Mouse (Mus musculus) kidney, adult 9 months (tissue): ENCODE data around the gene Plin4.

ENCODE experiments used
- DNase-seq: peaks from one replicate; pipeline ENCODE4 v3.0.0; 2022

The Plin4 gene

DNA sequence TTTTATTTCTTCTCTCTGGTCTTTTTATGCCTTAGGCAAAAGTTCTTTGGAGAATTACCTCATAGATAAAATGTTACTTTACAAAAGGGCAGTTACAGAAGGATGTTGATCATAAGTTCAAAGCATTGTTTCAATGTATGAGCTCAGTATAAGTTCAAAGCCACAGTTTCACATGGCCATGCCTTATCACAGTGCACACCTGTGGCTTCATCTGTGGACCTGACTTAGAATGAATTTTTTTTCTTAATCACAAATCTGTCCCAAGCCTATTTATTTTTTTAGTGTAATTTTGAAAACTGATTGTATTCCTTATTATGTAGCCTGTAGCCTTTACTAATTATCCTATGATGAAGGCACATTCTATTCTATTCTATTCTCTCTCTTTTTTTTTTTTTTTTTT is 54.7 kb downstream of the Plin4 start:
- DNase-seq: no peak

DNA sequence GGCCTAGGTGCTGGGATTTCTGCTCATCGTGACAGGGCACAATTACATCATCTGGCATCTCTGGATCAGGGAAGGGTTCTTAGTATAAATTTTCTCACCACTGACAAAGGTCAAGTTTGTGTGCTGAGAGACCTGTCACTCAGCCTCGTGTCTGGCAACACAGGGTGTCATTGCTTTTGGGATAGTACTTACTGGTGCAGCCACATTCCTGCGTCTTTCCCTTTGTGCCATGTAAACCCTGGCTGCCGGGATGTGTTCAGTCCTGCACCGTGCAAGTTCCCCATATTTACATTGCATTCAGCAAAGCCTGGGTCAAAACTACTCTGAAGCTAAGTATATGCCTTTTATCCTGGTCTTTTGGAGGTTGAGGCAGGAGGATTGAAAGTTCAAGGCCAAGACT is 58.2 kb downstream of the Plin4 start:
- DNase-seq: no peak
